Mouse (Mus musculus) liver, adult 2 months (tissue): ENCODE results near the gene Spem1. TPM values are rescaled to one million over a fixed set of nuclear protein-coding genes. Genes with fewer than 3 reads are reported as not detected.

ENCODE experiments used
- DNase-seq: peaks from one replicate; pipeline ENCODE4 v3.0.0-alpha.2; 2011; ENCODE audit warnings: low read depth, low spot score; ENCODE audit errors: extremely low read depth
- H3K27ac ChIP-seq: fragments of 200-500 bp; replicated peaks from 2 replicates; pipeline ENCODE4 v1.5.1; 2012; ENCODE audit warnings: low read depth, mild to moderate bottlenecking, control low read depth, inconsistent platforms, low read length; ENCODE audit not compliant: insufficient read depth
- H3K27me3 ChIP-seq: fragments of 200-500 bp; 2 replicates; pipeline ENCODE4 v1.6.1; 2012; ENCODE audit warnings: mild to moderate bottlenecking, moderate library complexity, low read length, inconsistent platforms; ENCODE audit not compliant: control insufficient read depth, insufficient read depth
- H3K36me3 ChIP-seq: fragments of 200-500 bp; 2 replicates; pipeline ENCODE4 v1.6.1; 2012; ENCODE audit warnings: low read length, inconsistent platforms; ENCODE audit not compliant: control insufficient read depth, insufficient read depth
- H3K4me1 ChIP-seq: fragments of 200-500 bp; 2 replicates; pipeline ENCODE4 v1.6.1; 2011; ENCODE audit warnings: low read length; ENCODE audit not compliant: control insufficient read depth, insufficient read depth
- H3K4me3 ChIP-seq: fragments of 200-500 bp; 2 replicates; pipeline ENCODE4 v1.5.1; 2011; ENCODE audit warnings: low read depth, mild to moderate bottlenecking, control low read depth, low read length, moderate library complexity; ENCODE audit not compliant: insufficient read depth
- H3K79me2 ChIP-seq: fragments of 200-500 bp; 2 replicates; pipeline ENCODE4 v1.6.1; 2012; ENCODE audit warnings: inconsistent platforms, mild to moderate bottlenecking, low read length, moderate library complexity; ENCODE audit not compliant: control insufficient read depth, insufficient read depth
- H3K9ac ChIP-seq: fragments of 200-500 bp; 2 replicates; pipeline ENCODE4 v1.6.1; 2012; ENCODE audit warnings: low read depth, mild to moderate bottlenecking, control low read depth, inconsistent platforms, low read length
- CTCF ChIP-seq: fragments of 200-500 bp; IDR thresholded peaks from 2 replicates; pipeline ENCODE4 v1.5.1; 2011; ENCODE audit warnings: low read depth, low read length, control low read depth
- POLR2A ChIP-seq: fragments of 200-500 bp; IDR thresholded peaks from 2 replicates; pipeline ENCODE4 v1.6.1; 2011; ENCODE audit warnings: low read length, control low read depth; ENCODE audit not compliant: insufficient read depth; ENCODE audit errors: extremely low read depth
- WGBS: fragments of 180-500 bp; shearing (Covaris S2); methylation state at CpG from one replicate; pipeline ENCODE4 v1.1.7; 2018; 5-methylcytosine and 5-hydroxymethylcytosine counted together
- polyA plus RNA-seq: library from polyadenylated mRNA; depleted of rRNA; stranded (reverse); fragments of >200 nt; gene quantifications from 2 replicates; pipeline ENCODE4 v1.2.3, GENCODE M21; 2012
- total RNA-seq: library from RNA; depleted of rRNA; stranded (reverse); fragments of >200 nt; gene quantifications from 2 replicates; pipeline ENCODE4 v1.2.3, GENCODE M21; 2014

Spem1 gene
- total and polyA plus RNA-seq, 2 experiments, result not detected

DNA sequence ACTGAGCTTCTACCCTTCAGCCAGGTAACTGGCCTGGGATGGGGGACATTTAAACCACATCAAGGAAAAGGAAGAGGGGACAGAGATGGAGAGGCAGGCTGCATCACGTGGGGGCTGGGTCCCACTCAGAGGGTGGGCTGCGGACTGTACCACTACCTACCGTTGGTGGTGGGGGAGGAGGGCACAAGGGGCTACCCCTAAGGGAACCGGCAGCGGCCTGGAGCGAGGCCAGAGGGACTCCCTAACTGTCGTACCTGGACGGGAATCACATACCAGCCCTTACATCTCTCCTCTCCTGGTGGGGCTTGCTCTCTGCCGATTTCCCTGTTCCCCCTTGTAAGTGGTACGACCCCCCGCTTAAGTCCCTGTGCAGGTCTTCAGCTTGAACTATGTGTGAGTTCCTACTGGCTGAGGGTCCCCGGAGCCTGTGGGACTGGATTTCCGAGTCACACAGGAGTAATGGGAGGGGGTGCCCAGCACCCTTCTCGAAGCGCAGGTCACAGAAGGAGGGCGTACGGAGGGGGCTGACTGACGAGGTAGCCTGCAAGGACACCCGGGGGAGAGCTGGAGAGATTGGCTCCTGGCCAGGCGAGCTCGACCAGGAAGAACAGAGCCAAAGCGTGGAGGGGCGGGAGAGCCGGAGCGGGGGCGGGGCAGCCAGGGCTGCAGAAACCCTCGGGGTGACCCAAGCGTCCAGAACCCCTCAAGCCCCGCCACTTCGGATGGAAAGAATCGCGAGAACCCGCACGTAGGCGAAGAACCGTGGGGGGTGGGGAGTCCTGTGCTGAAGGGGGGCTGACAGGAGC lies 21.4 kb downstream of the Spem1 start:
- no peak overlapping the region; the same call in 1 of the 2 replicates for H3K4me3 ChIP-seq
- no peak for TF ChIP-seq CTCF
- TF ChIP-seq POLR2A, result no peak
- H3K27me3 ChIP-seq, result peaks cover 9% of the 10 kb centered on the region
- peaks cover 4% of the 10 kb centered on the region for H3K4me1 ChIP-seq
- no peak overlapping the region for H3K9ac ChIP-seq
- 4% methylated on average over 36 of the region's 36 CpGs for WGBS
- H3K79me2 ChIP-seq, result no peaks in the 10 kb centered on the region
- DNase-seq, result no peak
- no peak overlapping the region for H3K27ac ChIP-seq
- no peaks in the 10 kb centered on the region for H3K36me3 ChIP-seq

DNA sequence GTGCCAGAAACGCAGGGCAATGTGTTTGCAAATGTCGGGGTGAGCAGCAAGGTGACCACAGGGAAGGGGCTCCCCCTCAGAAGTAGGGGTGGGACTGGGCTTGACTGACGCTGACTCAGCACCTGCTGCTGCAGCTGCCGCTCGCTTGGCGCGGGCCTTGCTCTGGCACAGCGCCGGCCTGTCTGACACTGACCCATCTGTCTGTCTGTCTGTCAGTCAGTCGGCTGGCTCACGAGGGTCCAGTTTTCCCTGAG lies 21.9 kb downstream of the Spem1 start:
- H3K4me3 ChIP-seq, result no peak overlapping the region
- 14% methylated on average over 11 of the region's 11 CpGs for WGBS
- H3K9ac ChIP-seq, result no peak overlapping the region
- H3K36me3 ChIP-seq, result no peaks in the 10 kb centered on the region
- peaks cover 9% of the 10 kb centered on the region for H3K27me3 ChIP-seq
- H3K79me2 ChIP-seq, result no peaks in the 10 kb centered on the region
- TF ChIP-seq CTCF (no peak), POLR2A (no peak)
- no peak overlapping the region for H3K27ac ChIP-seq
- peaks cover 4% of the 10 kb centered on the region for H3K4me1 ChIP-seq
- DNase-seq, result no peak

DNA sequence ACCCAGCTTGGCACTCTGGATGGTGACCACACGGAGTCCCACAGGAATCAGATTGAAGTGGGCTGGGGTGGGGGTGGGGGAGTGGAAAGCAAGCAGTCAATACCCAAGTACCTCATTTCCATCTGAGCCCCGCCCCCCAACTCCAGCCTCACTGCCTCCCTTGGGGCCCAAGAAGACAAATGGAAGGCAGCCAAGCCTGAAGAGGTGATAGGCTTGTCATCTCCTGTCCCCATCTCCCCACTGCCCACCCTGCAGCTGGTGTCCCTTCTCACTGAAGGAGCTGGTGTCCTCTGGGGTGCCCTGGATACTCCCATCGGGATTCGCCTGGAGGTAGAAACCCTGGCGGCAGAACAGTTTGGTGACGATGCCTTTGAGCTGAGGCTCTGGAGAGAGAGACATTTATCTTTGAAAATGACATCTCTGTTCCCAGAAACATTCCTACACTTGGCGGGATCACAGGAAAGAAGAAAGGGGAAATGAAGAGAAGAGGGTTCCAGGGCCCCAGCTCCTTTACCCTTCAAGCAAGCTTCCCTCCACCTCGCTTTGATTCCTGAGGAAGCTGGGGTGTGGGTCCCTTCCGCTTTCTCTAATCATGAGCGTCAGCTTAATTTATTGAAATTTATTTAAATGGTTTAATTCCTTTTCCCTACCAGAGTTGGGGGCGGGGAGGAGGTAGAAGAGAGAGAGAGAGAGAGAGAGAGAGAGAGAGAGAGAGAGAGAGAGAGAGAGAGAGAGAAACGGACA lies 22.4 kb downstream of the Spem1 start:
- TF ChIP-seq POLR2A (no peak), CTCF (no peak)
- no peaks in the 10 kb centered on the region for H3K36me3 ChIP-seq
- no peak for DNase-seq
- H3K4me3 ChIP-seq, result no peak overlapping the region
- H3K27me3 ChIP-seq, result peaks cover 9% of the 10 kb centered on the region
- no peak overlapping the region for H3K9ac ChIP-seq
- peaks cover 8% of the 10 kb centered on the region for H3K4me1 ChIP-seq
- no peak overlapping the region for H3K27ac ChIP-seq
- WGBS, result 68% methylated on average over 12 of the region's 12 CpGs
- no peaks in the 10 kb centered on the region for H3K79me2 ChIP-seq

DNA sequence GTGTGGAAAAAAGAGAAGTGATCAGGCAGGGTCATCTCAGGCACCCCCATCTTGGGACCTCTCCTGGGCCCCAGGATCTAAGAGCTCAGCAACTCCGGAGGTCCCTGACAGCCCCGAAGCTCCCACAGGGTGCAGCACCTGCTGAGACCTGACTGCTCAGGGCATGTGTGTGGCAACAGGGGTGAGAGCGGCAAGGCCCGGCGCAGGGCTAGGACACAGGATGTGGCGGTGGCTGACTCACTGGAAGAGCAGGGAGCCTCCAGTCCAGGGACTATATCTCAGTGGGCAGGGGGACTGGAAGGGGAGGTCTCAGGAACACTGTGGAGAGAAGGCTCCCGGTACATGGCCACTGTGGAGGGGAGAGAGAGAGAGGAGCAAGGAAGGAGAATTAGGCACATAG lies 24.1 kb downstream of the Spem1 start:
- H3K79me2 ChIP-seq, result no peaks in the 10 kb centered on the region
- H3K4me1 ChIP-seq, result peaks cover 3% of the 10 kb centered on the region; the same call in 1 of the 2 replicates
- peaks cover 9% of the 10 kb centered on the region for H3K27me3 ChIP-seq
- no peak for DNase-seq
- TF ChIP-seq POLR2A (no peak), CTCF (no peak)
- no peak overlapping the region for H3K9ac ChIP-seq
- H3K27ac ChIP-seq, result no peak overlapping the region
- no peak overlapping the region for H3K4me3 ChIP-seq
- no peaks in the 10 kb centered on the region for H3K36me3 ChIP-seq
- 88% methylated on average over 7 of the region's 7 CpGs for WGBS

DNA sequence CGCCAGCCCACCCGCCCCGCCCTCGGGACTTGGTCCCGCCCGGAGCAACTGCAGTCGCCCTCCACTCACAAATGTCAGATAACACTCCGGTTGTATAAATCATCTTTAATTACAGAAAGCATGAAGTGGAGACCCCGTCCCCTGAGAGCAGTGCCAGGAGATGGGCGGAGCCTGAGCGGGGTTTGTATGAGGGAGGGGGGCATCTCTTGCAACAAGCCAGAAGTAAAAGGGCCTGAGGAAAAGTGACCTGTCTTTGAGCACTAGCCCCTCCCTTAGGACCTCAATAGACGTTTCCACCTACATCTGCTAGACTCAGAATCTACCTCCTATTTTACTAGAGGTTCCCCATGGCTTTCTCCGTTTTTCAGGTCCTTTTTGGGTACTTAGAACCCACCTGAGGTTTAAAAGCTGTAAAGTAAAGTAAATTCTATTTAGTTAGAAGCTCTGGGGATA lies 26.0 kb downstream of the Spem1 start:
- 10% methylated on average over 13 of the region's 13 CpGs for WGBS
- Histone ChIP-seq H3K79me2 (no peaks in the 10 kb centered on the region), H3K9ac (no peak overlapping the region), H3K27ac (no peak overlapping the region), H3K4me3 (no peak overlapping the region; the same call in 1 of the 2 replicates), H3K36me3 (no peaks in the 10 kb centered on the region), H3K4me1 (0 out of 2 replicates have a peak, but pooled peaks cover 3% of the 10 kb centered on the region), H3K27me3 (no peaks in the 10 kb centered on the region)
- DNase-seq, result no peak
- no peak for TF ChIP-seq POLR2A
- no peak for TF ChIP-seq CTCF
